Mouse (Mus musculus) cerebral cortex, adult 2 months (tissue): Measurements from ENCODE around the gene 2510039O18Rik.

ENCODE experiments used
- WGBS: fragments of 180-500 bp; shearing (Covaris S2); methylation state at CpG from one replicate; pipeline ENCODE4 v1.1.7; 2018; 5-methylcytosine and 5-hydroxymethylcytosine counted together

The 2510039O18Rik gene

GRCm38 (mm10) chr4:147940576-147941044, at the start of gene 2510039O18Rik:
TSS of gene 2510039O18Rik (plus strand) at chr4:147940895.
- WGBS, result 0% methylated on average over 31 of the region's 35 CpGs

GRCm38 (mm10) chr4:147895815-147896330, 44.8 kb upstream of the 2510039O18Rik start:
- 81% methylated on average over 4 of the region's 4 CpGs for WGBS

- 44% methylated on average over 1 of the region's 1 CpGs for WGBS
These were observed 44.3 kb upstream of the 2510039O18Rik start for GRCm38 (mm10) chr4:147896411-147896810.

- 41% methylated on average over 3 of the region's 3 CpGs for WGBS
These were observed 43.3 kb upstream of the 2510039O18Rik start for GRCm38 (mm10) chr4:147897348-147897747.

- 86% methylated on average over 7 of the region's 7 CpGs for WGBS
These were observed 40.2 kb upstream of the 2510039O18Rik start for GRCm38 (mm10) chr4:147900452-147900851.

GRCm38 (mm10) chr4:147902906-147903500, 37.7 kb upstream of the 2510039O18Rik start:
- 84% methylated on average over 12 of the region's 12 CpGs for WGBS

GRCm38 (mm10) chr4:147903601-147904000, 37.1 kb upstream of the 2510039O18Rik start:
- WGBS, result 58% methylated on average over 3 of the region's 3 CpGs

- under 1% methylated on average over 59 of the region's 59 CpGs for WGBS
These were observed 36.2 kb upstream of the 2510039O18Rik start, which contains the start of gene Mfn2 for GRCm38 (mm10) chr4:147904313-147905089. TSS of gene Mfn2 (minus strand) at chr4:147904704.

GRCm38 (mm10) chr4:147905090-147905659, 35.5 kb upstream of the 2510039O18Rik start:
- under 1% methylated on average over 8 of the region's 8 CpGs for WGBS

- 81% methylated on average over 5 of the region's 5 CpGs for WGBS
These were observed 34.5 kb upstream of the 2510039O18Rik start for GRCm38 (mm10) chr4:147906230-147906629.

- WGBS, result 67% methylated on average over 5 of the region's 5 CpGs
These were observed 31.2 kb upstream of the 2510039O18Rik start for GRCm38 (mm10) chr4:147909486-147909885.

- 63% methylated on average over 7 of the region's 7 CpGs for WGBS
These were observed 22.1 kb upstream of the 2510039O18Rik start for GRCm38 (mm10) chr4:147918459-147919121.

- 75% methylated on average over 10 of the region's 10 CpGs for WGBS
These were observed 19.7 kb upstream of the 2510039O18Rik start for GRCm38 (mm10) chr4:147920973-147921372.

GRCm38 (mm10) chr4:147922341-147922740, 18.4 kb upstream of the 2510039O18Rik start:
- 75% methylated on average over 11 of the region's 11 CpGs for WGBS

- 58% methylated on average over 8 of the region's 8 CpGs for WGBS
These were observed 13.0 kb upstream of the 2510039O18Rik start for GRCm38 (mm10) chr4:147927705-147928104.

- WGBS, result 34% methylated on average over 9 of the region's 9 CpGs
These were observed 12.6 kb upstream of the 2510039O18Rik start for GRCm38 (mm10) chr4:147928136-147928535.

GRCm38 (mm10) chr4:147928540-147928939, 12.2 kb upstream of the 2510039O18Rik start:
- WGBS, result 64% methylated on average over 7 of the region's 7 CpGs

GRCm38 (mm10) chr4:147930946-147931345, 9.7 kb upstream of the 2510039O18Rik start:
- 95% methylated on average over 14 of the region's 14 CpGs for WGBS

- WGBS, result 69% methylated on average over 3 of the region's 3 CpGs
These were observed 6.6 kb upstream of the 2510039O18Rik start for GRCm38 (mm10) chr4:147934134-147934533.

- WGBS, result 80% methylated on average over 4 of the region's 4 CpGs
These were observed 6.1 kb upstream of the 2510039O18Rik start for GRCm38 (mm10) chr4:147934611-147935010.

GRCm38 (mm10) chr4:147935904-147936303, 4.8 kb upstream of the 2510039O18Rik start:
- 21% methylated on average over 9 of the region's 9 CpGs for WGBS
